Mouse (Mus musculus) gastrocnemius, postnatal 4 days (tissue): ENCODE results near the gene Ccr4. TPM values are rescaled to one million over a fixed set of nuclear protein-coding genes. Genes with fewer than 3 reads are reported as not detected.
A peak's percentile ranks its signal among the peaks of the same experiment; 100 is the strongest.

Source experiments
- DNase-seq, 2 experiments: peaks; one replicate each; pipeline ENCODE4 v3.0.0; 2021 to 2022; ENCODE audit warnings: low spot score in 2 of 2, mixed read lengths in 2 of 2
- long read RNA-seq, 2 experiments: library from polyadenylated mRNA; stranded (forward); transcript quantifications; one replicate each; pipeline ENCODE4 v2.0.0; 2021
- total RNA-seq, 2 experiments: library from RNA; stranded (reverse); gene quantifications; 2 replicates each; pipeline ENCODE4 v1.2.3; 2021

Ccr4 gene
- not detected for total RNA-seq
- long read RNA-seq, experiment 1, partial matches to known transcripts, result 0 of 1 reads
- long read RNA-seq, experiment 1, other reads (novel, unspliced or antisense), result 0 of 1 reads
- long read RNA-seq, experiment 2, result 0 reads

DNA sequence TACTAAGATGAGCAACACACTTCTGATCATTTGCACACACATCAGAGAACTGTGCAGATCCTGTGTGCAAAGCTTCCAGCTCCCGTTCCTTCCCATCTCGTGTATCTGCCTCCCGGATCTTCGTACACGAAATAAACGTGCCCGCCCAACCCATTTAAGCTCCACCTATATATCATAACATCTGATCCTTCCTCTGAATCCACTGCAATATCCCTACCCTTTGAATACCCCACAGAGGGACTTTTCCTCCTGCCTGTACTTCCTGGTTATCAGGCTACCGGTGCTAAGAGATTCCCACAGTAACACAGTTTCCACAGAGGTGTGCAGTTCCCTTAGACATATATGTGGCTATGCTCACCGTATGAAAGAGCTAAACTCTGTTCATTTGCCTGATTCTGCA is at the start of gene Ccr4:
Ccr4 (minus strand) TSS at position 101 of the 400 bp plus-strand sequence.
- no peak for DNase-seq

DNA sequence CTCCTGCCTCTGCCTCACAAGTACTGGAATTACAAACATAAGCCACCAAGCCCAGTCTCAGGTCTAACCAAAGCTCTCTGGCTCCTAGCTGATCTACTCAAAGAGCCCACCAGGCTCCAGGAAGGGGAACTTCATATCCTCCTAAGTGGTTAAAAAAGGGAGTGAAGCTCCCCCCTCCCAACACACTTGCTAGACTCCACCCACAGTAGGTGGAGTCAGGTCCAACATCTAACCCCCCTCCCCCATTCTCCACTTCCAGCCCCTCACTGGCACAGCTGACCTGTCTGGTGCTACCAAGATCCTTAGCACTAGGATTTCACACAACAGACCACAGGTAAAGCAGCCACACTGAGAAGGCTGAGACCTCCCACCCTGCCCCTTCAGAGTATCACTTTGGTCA is 49.1 kb upstream of the Ccr4 start:
- DNase-seq, result no peak

DNA sequence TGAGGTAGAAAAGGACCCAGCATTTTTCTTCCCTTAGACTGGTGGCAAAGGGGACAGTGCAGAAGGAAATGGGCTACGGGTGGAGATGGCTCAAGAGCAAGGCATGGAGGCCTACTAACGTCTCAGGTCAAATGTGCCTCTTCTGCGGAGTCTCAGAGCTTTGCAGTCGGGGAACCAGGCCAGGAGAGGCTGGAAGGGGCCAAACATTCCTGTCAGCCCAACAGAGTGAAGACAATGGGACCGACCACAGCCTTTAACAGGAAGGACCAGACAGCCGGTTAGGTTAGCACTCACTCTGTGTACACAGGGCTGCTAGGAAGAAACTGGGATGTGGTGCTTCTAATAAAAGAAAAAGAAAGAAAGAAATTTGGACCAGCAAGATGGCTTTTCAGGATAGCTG is 45.3 kb upstream of the Ccr4 start:
- DNase-seq, result peak in 1 of 2 experiments; percentile 28

DNA sequence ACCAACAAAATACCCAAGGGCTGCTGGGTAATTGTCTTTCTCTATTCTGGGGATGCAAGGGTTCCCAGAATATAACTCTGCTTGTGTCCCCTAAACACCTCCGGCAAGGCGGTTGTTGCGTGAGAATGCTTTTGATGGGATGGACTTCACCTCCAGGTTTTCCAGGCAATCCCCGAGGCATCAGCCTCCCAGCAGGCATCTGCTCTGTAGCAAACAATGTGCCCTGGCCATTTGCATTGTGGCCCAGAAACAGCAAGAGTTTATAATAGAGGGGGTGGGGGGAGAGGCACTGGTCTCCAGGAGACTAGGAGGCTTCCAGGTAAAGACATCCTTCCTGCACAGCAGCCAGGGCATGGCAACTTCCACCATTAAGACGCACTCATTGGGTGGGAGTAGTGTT is 44.4 kb upstream of the Ccr4 start:
- no peak for DNase-seq

DNA sequence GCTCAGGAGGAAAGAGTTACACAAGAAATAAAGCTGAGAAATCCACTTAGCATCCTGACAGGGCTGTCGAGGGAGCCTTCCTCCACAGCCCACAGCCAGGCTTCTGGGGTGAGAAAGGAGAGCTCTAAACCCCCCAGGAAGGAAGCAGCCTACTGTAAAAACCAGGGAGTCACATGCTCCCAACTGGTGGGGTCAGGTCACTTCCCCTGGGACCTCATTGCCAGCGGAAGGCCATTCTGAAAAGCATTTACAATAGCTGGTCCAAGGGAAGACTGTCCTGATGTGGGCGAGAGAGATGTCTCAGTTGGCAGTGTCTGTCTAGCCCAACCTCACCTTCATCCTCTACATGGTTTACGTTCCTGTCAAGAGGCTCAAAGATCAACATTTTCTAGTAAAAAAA is 43.8 kb upstream of the Ccr4 start:
- no peak for DNase-seq

DNA sequence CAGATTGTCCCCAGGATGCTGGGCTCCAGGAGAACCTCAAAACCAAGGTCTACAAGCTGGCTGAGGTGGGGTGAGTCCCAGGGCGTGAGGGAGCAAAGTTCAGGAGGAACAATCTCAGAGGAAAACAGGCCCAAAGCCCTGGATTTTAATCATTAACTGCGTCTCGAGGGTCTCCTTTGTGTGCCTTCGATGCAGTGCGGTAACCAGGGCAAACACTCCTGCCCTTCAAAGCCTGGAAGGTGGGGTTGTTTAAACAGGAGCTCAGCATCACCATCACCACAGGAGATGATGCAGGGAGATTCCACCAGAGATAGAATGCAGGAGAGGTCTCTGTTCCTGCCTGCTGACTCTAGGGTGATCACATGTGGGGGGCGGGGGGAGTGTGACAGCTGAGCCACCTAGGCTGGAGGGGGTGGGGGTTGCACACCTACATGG is 42.9 kb upstream of the Ccr4 start:
- no peak for DNase-seq

DNA sequence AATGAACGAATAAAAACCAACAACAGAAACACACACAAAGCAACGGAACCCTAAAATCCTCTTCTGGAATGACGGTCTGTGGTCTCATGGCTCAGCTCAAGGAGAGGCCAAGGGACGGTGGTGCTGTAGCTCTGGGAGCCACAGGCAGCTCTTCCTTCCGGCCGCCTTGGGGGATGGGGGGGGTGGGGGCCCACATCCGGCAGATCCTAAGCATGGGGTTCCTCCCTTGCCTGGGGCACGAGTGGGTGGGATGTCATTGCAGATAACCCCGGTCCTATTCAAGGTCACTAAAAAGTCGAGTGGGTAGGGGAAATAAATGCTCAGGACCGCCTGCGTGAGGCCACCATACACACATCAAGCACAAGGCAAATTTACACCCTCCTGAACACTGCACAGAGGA is 42.0 kb upstream of the Ccr4 start:
- no peak for DNase-seq

DNA sequence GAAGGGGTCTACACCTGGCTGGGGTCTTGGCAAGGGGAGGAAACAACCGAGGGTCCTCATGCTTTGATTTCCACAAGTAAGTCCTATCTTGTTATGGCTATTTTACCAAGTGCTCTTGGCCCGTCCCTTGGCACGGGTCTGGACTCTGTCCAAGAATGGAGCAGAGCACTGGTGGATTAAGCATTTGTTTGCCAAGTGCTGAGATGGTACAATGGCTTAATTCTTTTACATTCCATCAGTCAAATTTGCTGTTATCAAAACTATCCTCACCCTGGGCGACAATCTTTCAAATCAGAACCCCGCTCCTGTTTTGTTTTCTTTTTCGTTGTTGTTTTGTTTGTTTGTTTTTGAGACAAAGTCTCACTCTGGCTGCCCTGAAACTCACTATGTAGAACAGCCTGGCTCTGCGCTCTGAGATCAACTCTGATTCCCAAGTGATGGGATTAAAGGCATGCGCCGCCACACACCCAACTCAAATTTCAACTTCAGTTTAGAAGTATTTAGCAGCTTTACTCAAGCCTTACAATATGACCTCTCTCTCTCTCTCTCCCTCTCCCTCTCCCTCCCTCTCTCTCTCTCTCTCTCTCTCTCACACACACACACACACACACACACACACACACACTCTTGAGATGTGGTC is 40.2 kb upstream of the Ccr4 start:
- DNase-seq, result no peak

DNA sequence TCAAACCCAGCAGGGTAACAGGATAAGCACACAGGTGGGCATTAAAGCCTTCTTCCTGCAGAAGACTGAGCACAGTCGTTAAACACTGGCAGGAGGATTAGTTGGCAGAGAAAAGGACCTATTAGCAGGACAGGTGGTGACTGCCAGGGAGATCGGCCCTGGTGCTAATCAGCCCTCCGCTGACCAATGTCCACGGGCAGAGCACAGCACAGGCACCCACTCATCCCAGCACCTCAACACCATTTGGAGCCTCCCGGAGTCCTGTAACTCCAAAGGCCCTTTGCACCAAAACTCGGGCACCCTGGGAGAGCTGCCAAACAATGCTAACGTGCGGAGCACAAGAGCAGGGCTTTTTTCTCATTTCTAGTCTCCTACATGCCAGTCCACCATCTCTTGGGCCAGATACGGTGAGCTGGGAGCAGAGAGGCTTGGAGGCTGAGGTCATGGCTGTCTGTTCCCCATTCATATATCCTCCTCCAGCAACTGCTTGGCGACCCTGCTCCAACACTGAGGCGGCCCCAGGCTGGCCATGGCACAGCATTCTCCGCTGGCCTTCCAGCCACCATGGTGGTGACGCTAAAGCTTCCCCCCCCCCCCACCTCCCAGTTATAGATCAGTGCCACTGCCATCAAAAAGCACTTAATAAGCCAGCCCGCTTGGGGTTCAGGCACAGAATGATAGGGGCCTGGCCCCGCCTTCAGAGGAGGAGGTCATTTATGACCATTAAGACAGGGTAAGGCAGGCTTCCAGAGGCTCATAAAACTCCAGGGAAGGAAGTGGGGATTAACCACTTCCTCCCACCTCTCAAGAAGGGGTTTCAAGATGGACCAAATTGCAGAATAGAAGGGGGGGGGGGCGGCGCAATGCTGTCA is 39.4 kb upstream of the Ccr4 start:
- no peak for DNase-seq

DNA sequence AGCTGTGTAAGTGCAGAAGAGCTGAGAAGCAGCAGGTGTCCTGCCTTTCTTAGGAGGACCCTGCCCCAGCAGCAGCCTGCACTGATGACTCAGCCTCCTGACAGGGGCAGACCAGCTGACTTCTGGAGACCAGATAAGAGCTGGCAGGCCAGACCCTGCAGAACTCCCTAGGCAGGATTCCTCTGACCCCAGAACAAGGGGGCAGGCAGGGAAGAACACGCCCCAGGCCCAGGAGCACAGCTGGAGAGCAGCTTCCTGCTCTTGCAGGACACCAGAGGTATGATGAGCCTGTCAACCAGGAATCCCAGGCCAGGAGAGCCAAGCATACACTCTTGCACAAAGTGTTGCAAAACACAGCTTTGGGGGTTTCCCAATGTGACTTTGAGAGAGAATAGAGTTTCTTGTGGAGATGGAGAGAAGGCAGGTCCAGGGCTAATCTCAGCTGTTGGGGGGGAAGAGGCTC is 36.6 kb upstream of the Ccr4 start:
- DNase-seq, result no peak

DNA sequence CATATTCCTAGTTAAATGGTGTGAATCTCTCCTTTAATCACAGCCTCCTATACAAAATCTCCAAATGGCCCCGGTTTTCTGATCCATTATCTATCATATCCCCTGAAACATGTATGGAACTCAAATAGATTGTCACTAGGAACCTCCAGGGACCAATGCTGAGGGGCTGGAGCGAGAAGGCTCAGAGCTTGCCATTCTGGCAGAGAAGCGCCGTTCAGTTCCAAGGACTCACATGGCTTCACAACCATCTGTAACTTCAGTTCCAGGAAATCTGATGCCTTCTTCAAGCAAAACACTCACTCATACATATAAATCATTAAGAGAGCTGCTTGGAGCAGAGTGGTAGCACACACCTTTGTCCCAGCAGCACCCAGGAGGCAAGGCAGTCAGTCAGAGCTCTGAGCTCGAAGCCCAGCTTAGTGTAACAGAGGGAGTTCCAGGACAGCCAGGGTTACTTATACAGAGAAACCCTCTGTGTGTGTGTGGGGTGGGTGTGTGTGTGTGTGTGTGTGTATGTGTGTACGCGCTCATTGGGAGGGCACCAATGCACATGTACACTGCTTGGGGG is 34.4 kb upstream of the Ccr4 start:
- DNase-seq, result no peak

DNA sequence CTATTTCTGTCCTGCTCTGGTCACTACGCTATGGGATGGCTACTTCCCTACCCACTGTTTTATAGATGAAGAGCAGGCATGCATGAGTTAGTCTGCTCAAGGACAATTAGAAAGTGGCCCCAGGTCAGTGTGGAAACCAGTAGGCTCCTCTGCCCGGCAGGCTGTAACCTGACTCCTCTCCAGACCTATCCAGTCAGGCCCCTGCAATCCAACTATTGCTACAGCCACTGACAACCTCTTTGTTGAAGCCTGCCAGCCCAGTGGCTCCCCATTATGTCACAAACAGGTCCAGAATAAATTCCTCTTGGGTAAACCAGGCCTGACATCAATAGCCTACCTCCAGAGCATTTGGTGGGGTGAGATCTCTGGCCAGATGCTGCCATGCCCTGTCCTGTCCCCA is 31.9 kb upstream of the Ccr4 start:
- DNase-seq, result no peak

DNA sequence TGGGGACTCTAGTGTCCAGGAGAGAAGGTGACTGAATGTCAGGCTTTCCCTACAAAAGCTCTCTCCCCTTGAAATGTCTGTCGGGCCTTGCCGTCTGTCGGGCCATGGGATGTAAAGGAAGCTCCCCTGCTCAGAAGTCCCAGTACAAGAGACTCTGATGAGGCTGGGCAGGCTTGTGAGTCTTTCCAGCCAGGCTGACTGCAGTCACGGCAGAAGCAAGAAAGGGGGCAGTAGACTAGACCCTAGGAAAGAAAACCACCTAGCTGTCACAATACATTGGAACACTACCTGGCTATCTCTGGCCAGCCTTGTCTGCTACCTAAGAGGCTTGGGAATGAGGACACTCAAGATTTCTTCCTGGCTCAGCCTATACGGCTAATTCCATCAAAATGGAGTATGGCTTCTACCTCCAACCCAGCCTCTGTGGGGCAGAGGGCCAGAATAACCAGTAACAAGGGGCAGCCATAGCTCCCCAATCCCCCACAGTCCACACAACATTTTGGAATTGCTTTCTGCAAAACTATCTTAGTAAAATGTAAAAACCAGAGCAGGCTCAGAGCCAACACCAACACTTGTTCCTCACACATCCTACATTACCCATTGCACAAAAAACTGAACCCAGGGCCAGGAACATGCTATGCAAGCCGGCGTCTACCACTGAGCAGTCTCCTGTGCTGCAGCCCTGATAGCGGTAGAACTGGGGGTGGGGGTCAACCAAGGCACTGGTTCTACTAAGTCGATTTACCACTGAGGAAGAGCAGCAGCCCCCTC is 30.2 kb upstream of the Ccr4 start:
- no peak for DNase-seq

DNA sequence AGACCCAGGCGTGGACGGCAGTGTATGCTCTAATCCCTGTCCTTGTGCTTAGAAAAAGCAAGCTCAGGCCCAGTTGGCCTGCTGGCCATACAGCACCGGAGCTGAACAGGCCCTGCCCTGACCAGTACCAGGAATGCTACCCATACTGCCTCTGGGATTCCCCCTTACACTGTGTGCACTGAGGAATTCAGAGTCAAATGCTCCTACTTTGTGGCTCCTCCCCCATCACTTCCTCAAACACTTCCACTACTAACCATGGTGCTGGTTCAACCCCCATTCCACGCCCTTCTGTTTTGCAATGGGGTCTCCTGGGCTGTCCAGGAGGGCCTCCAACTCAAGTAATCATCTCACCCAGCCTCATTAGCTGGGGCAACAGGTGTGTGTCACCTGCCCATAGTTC is 29.1 kb upstream of the Ccr4 start:
- DNase-seq, result no peak

DNA sequence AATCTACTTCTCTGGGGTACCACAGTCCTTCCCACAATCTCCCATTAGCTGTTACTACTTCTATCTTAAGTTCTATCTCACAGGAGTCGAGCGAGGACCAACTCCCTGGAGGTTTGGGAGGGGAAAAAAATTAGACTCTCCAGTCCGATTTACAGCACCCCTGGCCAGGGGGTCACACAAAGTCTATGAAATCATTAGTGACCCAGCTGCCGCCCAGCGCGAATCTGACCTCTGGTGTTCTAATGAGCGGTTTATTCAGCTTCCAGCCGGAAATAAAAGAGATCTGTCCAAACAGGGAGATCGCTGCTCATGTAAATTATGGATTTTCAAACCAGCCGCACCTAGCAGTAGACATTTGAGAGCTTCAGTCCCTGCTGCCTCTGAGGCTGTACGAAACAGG is 26.6 kb upstream of the Ccr4 start:
- no peak for DNase-seq

DNA sequence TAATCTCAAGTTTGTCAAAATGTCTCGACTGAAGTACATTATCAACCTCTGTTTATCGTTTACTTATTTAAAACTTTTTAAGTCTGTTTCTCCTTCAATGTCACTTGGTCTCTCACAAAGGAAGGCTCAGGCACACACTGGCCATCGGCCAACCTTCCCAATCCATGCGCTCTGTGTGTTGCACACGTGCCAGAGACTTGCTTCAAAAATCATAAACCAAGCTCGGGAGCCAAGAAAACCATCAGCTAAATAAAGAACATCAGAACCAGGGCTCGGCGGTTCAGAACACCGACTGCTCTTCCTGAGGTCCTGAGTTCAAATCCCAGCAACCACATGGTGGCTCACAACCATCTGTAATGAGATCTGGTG is 23.9 kb upstream of the Ccr4 start:
- no peak for DNase-seq

DNA sequence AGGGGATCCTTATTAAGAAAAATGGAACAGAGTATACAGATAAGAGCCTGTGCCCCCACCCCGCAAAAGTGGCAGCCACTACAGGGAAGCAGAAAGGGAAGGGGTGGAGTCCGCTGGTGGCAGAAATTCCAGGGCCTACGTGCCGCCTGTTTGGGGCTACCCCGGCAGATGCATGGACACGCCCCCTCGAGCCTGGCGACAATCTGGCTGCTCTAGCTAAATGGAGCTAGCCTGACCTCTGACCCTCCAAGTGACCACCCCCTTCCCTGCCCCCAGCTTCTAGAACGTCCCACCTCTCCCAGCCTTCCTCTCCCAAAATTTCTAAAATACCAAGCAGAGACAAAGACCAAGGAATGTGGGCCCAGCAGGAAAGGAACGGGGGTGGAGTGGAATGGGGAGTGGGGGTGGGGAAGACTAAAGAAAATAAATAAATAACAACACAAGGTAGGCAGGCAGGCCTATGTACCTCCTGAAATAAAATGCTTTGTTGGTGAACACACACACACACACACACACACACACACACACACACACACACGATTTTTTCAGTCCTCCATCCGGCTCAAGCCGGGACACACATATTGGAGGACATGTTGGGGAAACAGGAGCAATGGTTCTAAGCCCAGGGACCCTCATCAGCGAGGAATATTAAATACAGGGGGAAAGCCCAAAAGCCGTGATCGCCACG is 23.4 kb upstream of the Ccr4 start:
- DNase-seq, result peak in 1 of 2 experiments; percentile 33

DNA sequence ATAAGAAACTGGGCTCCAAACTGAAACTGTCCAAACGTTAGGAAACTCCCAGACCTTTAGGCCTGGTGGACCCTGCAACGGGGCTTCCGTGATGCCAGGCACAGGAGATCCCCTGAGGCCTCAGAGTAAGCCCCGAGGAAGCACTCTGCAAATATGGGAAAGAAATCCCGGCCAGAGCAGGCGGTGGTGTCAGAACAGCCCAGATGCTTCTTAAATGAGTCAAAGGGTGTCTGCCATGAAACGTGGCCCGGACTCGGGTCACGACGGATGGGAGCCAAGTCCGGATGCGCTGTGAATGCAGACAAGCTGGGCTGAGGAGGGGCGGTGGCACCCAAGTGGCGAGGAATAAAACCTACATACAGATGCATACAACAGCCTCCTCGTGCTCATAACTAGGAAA is 22.4 kb upstream of the Ccr4 start:
- no peak for DNase-seq

DNA sequence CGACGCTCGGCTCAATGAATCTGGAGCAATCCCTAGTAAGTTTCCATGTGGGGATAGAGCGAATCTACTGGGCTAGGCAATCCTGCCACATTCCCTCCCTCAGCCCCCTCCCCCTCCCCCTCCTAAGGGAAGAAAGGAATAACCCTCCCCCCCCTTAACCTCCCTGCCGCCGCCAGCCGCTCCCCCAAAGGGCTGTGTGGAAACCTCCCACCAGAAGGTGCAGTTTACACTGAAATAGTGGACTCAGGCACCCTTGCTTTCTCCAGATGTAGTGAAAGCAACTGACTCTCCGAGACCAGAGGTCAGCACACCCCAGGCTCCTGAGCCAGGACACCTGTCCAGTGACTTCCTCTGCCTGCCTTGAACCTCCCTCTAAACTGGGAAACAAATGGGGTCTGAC is 21.9 kb upstream of the Ccr4 start:
- DNase-seq, result no peak

DNA sequence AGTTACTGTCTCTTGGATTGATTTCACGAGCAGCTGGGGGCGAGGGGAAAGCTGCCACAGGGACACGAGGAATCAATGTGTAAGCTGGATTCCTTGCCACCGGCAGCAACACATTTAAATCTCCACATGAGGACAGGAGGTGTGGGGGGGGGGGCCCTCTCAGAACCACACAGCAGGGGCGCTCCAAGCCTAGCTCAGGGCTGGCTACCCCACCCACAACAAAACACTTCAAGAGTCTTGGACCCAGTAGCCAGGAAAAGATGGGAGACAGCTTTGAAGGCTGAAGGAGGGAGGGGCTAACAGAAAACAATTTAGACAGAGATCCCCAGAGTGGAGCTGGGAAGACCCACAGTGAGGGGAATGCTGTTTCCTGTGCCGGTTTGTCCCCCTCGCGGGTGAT is 21.2 kb upstream of the Ccr4 start:
- DNase-seq, result no peak
